Mouse (Mus musculus) CH12.LX (cell line): ENCODE results near the gene Nol3.

Source experiments
- CTCF ChIP-seq, 2 experiments: IDR thresholded peaks in 1 of 2; conservative IDR thresholded peaks in 1 of 2; 2 replicates each; pipeline ENCODE4 v1.5.1; 2011 to 2012; ENCODE audit warnings: low read depth in 2 of 2, low read length in 2 of 2, improper control_type of control experiment in 1 of 2, inconsistent platforms in 1 of 2, mild to moderate bottlenecking in 1 of 2, moderate library complexity in 1 of 2
- IRF4 ChIP-seq: IDR thresholded peaks from 2 replicates; pipeline ENCODE4 v1.6.1; 2014; ENCODE audit warnings: low read depth, mild to moderate bottlenecking, inconsistent platforms, low read length, improper control_type of control experiment
- POLR2A ChIP-seq: IDR thresholded peaks from 2 replicates; pipeline ENCODE4 v1.6.1; 2011; ENCODE audit warnings: low read depth, mild to moderate bottlenecking, improper control_type of control experiment, low read length
- TBP ChIP-seq: conservative IDR thresholded peaks from 2 replicates; pipeline ENCODE4 v1.6.1; 2011; ENCODE audit warnings: low read depth, low read length, improper control_type of control experiment

DNA sequence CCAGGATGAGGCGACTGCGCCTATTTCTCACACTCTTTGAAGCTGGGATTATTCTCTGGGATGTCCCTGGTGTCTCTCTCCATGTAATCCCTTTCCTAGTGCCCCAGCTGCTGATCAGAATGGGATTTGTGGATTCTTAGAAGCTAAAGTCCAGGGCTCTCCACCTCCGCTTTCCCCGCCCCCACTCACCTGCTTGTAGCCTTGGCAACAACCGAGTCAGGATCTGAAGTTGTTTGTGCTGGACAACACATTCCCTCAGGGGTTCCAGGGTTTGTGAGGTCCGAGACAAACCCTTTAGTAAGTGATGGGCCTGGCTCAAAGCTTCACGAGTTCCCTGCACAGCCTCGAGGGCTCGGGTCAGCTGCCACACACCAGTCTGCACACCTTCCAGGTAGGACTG, 18.8 kb downstream of the Nol3 start:
- TF ChIP-seq IRF4: no peak
- no peak for TF ChIP-seq TBP
- no peak for TF ChIP-seq CTCF (conservative IDR thresholded peaks at IDR 0.05 in 1 of 2, IDR thresholded peaks at IDR 0.05 in 1 of 2; ENCODE audit: low read depth in 2 of 2, low read length in 2 of 2)
- TF ChIP-seq POLR2A: no peak
